Mouse (Mus musculus) brain, embryonic 18.5 days (tissue): Measurements from ENCODE around the gene Pate4.
"Not testable (repeated sequence)": the region's sequence is repeated elsewhere in the genome, so short reads cannot be mapped to it uniquely, and the experiment has no call there.

Experiments
- DNase-seq: peaks from one replicate; pipeline ENCODE4 v3.0.0-alpha.2; 2012; ENCODE audit warnings: low read depth, low spot score

The Pate4 gene

DNA sequence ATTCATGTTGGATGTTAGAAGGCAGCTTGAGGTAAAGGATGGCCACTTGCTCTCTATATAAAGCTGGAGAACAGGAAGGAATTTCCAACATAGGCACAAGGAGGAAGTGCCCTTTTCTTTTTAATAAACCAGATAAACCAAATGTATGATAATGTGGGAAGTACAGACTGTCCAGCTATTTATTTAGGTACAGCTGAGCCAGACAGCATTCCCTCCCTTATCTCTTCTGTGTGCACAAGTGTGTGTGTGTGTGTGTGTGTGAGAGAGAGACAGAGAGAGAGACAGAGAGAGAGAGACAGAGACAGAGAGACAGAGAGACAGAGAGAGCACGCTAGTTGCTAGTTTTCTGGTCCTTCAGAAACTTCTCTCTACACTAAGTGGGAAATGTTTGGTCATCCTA, at the start of gene Pate4:
Gene Pate4, minus strand, starts transcription at position 101 of the 400 bp plus-strand sequence.
- DNase-seq = no peak

DNA sequence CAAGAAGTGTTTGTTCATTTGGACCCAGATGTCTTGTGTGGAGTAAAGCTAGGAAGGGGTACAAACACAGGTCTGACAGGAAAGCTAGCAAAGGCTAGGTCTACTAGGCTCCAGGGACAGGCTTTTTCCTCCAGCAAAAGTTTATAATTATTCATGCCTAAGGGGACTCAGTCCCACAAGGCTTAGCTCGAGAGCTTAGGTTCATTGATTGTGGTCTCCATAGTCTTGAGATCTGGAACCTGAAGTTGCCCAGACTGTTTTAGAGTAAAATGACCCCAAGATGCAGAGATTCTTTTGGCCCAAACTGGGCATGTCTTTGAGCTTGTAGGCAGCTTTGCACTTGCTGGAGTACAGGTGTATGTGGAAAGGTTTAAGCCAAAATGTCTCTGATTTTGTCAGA, 36.4 kb upstream of the Pate4 start, which contains the start of gene Pate3:
Gene Pate3, minus strand, starts transcription at position 101 of the 400 bp plus-strand sequence.
- DNase-seq = no peak

DNA sequence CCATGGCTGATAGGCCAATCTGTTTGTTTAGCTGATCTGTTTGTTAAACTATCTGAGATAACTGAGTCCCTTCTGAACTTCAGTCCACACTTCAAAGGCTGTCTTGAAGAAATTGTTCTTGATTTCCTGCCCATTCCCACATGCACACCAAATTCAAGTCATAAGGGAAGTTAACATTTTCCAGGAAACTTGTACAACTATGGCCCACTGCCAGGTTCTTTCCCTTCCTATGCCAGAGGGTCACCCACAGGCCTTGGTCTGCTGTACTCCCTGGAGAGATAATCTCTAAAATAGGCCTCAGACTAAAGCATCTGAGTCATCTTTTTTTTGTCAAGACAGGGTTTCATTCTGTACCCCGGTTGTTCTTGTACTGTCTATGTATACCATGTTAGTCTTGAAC, 21.2 kb upstream of the Pate4 start:
- DNase-seq = no peak

DNA sequence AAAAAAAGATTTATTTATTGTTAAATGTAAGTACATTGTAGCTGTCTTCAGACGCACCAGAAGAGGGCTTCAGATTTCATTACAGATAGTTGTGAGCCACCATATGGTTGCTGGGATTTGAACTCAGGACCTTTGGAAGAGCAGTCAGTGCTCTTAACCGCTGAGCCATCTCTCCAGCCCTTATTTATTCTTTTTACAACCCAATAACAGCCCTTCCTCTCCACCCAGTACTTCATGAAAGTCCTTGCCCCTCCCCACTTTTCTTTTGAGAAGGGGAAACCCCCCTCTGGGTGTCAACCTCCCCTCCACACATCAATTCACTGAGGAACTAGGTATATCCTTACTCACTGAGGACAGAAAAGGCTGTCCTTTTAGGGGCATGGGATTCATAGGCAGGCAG, 5.0 kb upstream of the Pate4 start:
- not testable (repeated sequence) for DNase-seq

DNA sequence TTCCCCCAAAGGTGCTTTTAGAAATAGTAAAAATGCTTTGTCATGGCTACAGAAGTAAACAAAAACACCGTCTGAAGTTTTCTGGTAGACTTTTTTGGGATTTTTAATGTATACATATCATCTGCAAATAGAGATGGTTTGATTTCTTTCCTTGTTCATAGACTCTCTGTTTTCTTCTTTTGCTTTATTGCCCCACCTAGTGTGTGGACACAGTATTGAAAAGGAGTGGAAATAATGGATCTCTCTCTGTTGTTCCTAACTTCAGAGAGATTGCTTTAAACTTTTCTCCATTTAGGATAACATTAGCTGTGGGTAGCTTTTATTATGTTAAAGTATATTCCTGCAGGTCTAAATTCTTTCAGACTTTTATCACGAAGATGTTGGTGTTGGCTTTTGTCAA, 2.3 kb upstream of the Pate4 start:
- no peak for DNase-seq

DNA sequence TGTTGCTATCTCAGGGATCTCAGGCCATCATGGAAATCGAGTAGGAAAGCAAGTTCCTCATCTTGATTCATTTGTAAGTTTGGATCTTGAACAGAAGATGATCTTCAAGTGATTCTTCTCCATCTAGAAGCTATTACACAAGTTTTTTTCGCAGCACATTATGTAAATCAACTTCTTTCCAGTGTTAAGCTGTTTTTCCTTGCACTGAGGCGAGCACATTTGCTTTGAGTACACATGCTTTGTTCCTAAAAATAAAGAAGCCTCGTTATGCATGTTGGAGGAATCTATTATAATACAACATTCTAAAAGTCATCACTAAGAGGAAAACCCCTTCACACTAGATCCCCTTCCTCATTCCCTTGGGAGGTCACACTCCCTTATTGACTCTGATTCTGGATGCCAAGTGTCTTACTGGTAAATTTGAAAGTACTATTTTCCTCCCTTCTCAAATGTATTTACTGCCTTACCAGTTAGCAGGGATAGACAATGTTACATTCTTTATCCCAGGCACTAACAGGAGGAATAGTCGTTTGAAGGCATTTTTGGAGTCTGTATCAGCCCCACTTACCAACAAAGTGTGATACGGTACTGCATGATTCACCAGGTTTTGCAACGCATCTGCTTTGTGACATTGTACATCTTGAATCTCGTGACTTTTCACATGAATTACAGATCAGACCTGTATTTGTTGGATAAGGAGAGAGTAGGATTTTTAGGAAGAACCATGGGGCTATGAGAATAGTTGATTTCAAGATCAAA, 3.9 kb downstream of the Pate4 start:
- DNase-seq = no peak

DNA sequence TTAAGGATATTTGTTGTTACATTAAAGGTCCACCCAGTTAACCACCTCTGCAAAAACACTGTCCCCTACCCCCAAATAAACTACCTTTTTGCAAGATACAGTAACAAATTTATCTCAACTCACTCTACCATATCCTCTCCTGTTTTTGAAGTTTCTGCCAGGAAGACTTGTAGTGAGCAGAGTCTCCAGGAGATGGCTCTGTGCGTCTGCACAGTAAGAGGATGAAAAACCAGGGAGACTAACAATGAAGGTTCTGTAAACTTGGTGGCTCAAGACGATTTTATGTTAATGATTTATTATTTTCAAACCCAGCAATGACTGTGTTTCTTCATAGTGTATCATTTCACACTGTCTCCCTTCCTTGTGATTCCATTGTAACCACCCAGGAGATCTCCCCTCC, 18.8 kb downstream of the Pate4 start:
- DNase-seq = no peak

DNA sequence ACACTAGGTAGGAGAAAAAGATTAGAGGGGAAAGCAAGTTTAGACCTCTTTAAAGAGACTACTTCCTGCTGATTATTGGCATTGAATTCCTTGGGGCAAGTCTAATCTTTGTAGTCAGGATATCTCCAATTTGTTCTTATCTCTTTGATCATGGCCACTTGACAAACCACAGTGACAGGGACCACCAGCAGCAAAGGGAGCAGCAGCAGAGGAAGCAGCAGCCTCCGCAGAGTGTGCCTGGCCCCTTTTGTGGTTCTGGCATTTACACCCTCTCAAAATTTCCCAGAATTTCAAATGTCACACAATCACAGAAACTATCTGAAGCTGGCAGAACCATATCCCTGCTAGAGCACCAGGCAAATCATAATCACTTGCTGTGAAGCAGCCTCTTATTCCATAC, 24.1 kb downstream of the Pate4 start:
- no peak for DNase-seq

DNA sequence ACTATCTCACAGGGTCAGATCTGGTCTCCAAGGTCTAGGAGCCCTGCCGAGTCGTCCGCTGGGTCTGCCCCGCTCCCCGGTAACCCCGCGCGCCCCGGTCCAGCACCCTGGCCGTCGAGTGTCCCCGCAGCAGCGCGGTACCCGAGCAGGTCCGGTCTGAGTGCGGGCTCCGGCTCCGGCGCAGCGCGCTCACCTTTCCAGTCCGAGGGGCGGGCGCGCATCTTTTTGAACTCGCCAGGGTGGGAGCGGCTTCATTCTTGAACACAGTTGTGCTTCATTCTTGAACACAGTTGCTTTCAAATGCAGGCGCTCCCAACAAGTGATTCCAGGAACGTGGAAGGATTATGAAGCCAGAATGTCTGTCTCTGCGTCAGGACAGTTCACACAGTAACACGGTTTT, 37.3 kb downstream of the Pate4 start:
- no peak for DNase-seq

DNA sequence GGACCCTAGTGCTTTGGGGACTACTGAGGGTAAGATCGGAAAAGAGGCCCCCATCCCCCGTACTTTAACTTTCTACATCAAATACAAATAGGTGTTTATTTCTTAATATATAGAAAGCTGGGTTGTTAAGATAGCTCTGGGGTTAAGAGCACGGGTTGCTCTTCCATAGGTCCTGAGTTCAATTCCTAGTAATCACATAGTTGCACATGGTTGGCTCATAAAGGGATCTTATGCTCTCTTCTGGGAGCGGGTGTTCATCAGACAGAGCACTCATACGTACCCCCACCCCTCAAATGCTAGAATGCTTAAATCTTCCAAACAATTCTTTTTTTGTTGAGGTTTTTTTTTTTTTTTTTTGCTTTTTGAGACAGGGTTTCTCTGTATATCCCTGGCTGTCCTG, 41.1 kb downstream of the Pate4 start:
- no peak for DNase-seq

DNA sequence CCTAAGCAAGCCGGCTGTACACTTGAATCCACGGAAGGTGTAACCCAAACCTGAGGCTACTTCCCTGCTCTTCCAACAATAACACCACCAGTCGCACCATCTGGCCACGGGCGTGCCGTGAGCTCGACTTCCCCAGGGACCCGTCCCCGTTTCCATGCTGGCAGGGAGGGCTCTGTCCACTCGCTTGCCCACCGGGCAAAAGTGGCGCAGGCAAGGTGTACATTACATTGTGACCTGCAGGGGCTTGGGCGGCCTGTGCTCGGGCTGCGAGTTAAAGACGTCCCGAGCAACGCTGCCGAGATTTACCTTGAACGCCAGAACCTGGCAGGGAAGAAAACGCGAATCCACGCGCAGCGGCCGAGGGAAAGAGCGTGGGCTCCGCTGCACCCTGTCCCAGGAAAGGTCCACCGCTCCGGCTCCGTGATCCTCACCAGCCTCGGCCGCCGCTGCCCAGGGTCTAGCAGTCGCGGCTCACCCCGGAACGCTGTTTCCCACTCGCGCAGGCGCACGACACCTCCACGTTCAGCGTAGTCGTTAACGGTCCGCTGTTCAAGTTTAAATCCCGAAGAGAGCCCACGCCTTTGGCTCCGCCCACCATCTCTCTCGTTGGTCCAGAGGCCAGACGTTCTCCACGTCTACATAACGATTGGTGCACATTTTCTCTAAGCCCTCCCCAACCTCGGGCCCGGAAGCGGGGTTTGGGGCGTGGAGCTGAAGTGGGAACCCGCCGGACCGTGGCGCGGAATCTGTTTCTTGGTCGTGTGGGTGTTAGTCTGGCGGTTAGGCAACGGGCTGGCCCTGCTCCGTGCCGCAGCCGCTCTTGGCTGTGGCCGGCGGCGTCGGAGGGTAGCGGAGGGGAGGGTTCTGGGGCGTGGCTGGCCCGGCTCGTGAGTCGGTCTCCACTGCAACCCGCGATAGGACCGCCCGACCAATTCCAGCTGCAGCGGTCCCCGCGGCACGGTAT, 41.9 kb downstream of the Pate4 start, which contains the start of the genes Pate2 and Hyls1:
Gene Pate2, plus strand, starts transcription at position 714 of the 964 bp plus-strand sequence.
Gene Hyls1, minus strand, starts transcription at position 828 of the 964 bp plus-strand sequence.
- DNase-seq = peak; percentile 94

DNA sequence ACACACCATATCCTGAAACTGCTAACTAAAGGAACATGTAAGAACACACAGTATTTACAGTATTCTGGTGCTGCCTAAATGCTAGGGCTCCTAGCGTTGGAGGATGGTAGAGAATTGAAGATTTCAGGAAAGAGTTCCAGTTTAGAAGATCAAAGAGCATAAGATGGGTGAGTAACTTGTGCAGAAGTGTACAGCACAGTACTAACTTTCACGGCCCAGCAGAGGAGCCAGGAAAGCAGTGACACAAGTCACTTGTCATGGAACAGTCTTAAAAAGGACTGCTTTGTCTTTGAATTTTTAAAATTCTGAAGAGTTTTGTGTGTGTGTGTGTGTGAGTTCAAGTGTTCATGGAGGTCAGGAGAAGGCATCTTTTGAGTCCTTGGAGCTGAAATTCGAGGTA, 43.7 kb downstream of the Pate4 start:
- no peak for DNase-seq

DNA sequence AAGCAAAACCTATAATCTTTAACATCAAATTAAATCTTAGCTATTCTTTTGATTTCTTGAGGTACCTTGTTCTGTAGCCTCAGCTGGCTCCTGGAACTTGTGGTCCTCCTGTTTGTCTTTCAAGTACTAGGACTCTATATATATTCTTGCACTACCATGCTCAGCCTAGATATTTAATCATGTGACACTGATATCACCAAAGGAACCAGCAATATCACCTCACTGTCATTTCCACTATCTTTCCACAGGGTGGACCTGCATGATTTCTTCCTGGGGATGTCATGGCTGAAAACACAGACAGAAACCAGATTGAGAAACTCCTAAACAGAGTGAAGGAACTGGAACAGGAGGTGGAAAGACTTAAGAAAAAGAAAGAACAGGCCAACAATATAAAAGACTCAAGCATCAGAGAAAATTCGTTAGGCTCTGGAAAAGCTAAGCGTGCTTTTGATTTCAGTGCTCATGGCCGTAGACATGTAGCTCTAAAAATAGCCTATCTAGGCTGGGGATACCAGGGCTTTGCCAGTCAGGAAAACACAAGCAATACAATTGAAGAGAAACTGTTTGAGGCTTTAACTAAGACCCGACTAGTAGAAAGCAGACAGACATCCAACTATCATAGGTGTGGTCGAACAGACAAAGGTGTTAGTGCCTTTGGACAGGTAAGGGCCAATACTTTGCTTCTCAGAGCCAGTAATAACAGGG, 47.1 kb downstream of the Pate4 start:
- no peak for DNase-seq

DNA sequence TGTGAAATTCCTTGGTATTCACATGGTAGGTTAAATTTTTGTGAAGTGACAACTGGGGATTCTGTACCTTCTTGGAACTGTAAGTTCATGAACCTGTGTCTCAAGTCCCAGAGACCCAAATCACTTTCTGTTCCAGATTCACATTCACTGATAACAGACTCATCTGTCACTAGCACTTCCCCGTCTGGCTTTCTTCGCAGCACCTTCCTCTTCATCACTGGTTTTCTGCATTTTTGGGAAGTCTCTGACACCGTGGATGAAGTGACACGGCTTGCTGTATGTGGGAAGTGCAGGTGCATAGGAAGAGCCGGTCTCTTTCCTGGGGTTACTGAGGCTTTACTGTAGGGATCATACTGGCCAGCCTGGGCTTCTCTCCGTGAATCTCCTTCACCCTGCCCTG, 50.2 kb downstream of the Pate4 start:
- DNase-seq = no peak

DNA sequence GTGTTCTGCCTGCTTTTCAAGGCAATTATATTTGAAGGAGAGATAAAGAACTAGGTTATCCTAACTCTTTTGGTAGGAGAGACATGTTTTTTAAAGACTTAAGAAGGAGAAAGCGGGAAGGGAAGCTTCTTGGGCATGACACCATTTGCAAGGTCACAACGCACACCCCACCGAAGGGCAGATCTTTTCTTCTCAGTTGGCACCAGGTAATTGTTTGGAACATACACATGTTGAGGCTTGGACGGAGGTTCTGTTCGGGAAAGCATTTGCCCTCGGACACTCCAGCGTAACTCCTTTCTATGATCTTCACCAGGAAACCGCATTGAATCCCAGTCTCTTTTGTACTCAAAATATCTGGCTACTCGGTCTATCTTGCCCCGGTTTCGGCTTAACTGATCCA, 50.7 kb downstream of the Pate4 start:
- no peak for DNase-seq

DNA sequence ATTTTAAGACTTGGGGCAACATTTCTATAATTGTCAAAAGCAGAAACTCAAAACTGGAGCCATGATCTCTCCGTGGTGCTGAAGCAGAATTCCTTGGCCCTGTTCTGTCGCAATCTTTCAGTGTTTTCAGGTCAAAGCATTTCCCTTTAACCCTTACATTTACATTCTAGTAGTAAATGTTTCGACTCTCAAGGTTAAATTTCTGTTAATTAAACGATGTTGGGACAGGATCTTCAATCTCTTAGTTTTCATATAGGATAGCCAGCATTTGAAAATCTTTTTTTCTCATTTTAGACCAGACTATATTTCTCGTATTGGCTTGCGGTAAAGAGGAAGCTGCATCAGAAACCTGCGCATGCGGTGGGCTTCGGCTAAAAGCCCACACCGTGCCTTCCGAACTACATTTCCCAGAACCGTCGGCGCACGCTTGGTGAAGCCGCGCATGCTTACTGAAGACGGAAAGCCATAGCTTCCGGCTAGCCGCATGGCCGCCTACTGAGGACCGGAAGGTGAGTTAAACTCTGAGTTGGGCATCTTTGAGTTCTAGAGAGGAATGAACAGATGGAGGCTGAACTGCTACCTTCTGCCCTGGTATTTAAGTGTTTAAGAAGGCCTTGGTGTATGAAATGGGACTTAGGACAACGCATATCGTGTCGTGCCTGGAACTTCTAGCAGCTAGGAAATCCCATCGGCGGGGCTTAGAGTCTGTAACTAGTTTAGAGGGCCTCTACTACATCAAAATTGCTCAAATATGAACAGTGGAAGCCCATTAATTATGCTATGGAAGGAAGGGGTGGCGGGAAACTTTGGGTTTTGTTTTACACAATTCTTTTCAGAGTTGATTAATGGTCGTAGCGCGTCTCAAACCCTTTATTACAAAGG, 52.5 kb downstream of the Pate4 start:
- DNase-seq = peak; percentile 84

DNA sequence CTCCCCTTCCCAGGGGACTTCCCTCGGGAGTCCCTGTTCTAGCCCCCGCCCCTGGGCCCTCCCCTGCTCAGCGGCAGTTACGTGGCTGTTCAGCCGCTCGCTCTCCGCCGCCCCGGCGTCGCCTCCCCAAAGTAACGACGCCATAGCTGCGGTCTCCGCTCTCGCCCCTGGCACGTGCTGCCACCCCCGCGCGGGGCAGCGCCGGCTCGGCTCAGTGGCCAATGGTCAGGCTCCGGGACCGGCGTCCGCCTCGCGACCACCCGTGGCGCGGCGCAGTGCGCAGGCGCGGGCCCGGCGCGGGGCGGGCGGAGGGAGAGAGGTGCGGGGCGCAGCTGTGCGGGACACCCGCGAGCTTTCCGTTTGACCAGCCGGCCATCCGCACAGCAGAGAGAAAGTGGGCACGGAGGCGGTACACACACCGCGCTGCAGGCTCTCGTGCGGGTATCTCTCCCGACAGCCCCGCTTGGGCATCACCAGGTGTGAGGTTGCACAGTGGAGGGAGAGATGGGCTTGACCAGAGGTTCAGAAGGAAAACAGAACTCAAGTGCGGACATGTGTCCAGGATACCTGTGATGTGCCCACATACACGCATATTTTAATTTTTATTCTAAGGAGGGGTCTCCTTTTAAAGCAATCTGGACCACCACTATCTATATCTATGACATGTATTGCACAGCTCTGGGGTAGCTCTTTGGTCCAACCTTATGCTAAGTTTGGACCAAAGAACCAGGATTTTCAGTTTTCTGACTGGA, 53.3 kb downstream of the Pate4 start, which contains the start of the genes Ddx25 and Pus3:
Gene Ddx25, minus strand, starts transcription at position 272 of the 752 bp plus-strand sequence.
Gene Pus3, plus strand, starts transcription at position 339 of the 752 bp plus-strand sequence.
- peak; percentile 36 for DNase-seq
